Mouse (Mus musculus) urinary bladder, postnatal 4 days (tissue): ENCODE measurements around the gene Rhob.

Source experiments
- DNase-seq, 2 experiments: peaks; one replicate each; pipeline ENCODE4 v3.0.0; 2021 to 2022; ENCODE audit warnings: low spot score in 2 of 2

The Rhob gene

GRCm38 (mm10) chr12:8499871-8500596, at the start of gene Rhob:
Rhob (minus strand) TSS chr12:8500009.
- DNase-seq: peak; percentile 93 to 95

- peak; percentile 37 to 68 for DNase-seq
These were observed 47.5 kb upstream of the Rhob start for GRCm38 (mm10) chr12:8547357-8547756.

- no peak for DNase-seq
These were observed 47.0 kb upstream of the Rhob start for GRCm38 (mm10) chr12:8546801-8547200.

- no peak for DNase-seq
These were observed 45.3 kb upstream of the Rhob start for GRCm38 (mm10) chr12:8545066-8545610.

GRCm38 (mm10) chr12:8542371-8542770, 42.6 kb upstream of the Rhob start:
- DNase-seq: no peak

- no peak for DNase-seq
These were observed 39.7 kb upstream of the Rhob start for GRCm38 (mm10) chr12:8539471-8539870.

GRCm38 (mm10) chr12:8537291-8537690, 37.5 kb upstream of the Rhob start:
- DNase-seq: no peak

- no peak for DNase-seq
These were observed 36.6 kb upstream of the Rhob start for GRCm38 (mm10) chr12:8536221-8536965.

- DNase-seq: no peak
These were observed 35.8 kb upstream of the Rhob start for GRCm38 (mm10) chr12:8535596-8535995.

- no peak for DNase-seq
These were observed 35.1 kb upstream of the Rhob start for GRCm38 (mm10) chr12:8534915-8535314.

- no peak for DNase-seq
These were observed 28.0 kb upstream of the Rhob start for GRCm38 (mm10) chr12:8527770-8528169.

GRCm38 (mm10) chr12:8527175-8527574, 27.4 kb upstream of the Rhob start:
- DNase-seq: no peak

- no peak for DNase-seq
These were observed 24.3 kb upstream of the Rhob start for GRCm38 (mm10) chr12:8524062-8524461.

- DNase-seq: no peak
These were observed 22.9 kb upstream of the Rhob start for GRCm38 (mm10) chr12:8522711-8523110.

- DNase-seq: peak in 1 of 2 experiments; percentile 53
These were observed 21.7 kb upstream of the Rhob start for GRCm38 (mm10) chr12:8521375-8522047.

GRCm38 (mm10) chr12:8519431-8520160, 19.8 kb upstream of the Rhob start:
- DNase-seq: no peak

GRCm38 (mm10) chr12:8511037-8511882, 11.5 kb upstream of the Rhob start:
- DNase-seq: no peak

- no peak for DNase-seq
These were observed 10.6 kb upstream of the Rhob start for GRCm38 (mm10) chr12:8510317-8510988.

- DNase-seq: no peak
These were observed 9.9 kb upstream of the Rhob start for GRCm38 (mm10) chr12:8509693-8510092.
